Mouse (Mus musculus) brown adipose tissue, adult 24 weeks (tissue): ENCODE results near the gene Rbmy. TPM values are rescaled to one million over a fixed set of nuclear protein-coding genes. Genes with fewer than 3 reads are reported as not detected.
"Not testable (repeated sequence)": the region's sequence is repeated elsewhere in the genome, so short reads cannot be mapped to it uniquely, and the experiment has no call there.

Experiments used
- H3K27ac ChIP-seq: fragments of 200-500 bp; replicated peaks from 2 replicates; pipeline ENCODE4 v1.5.1; 2012; ENCODE audit warnings: low read depth, mild to moderate bottlenecking, low read length
- H3K4me1 ChIP-seq: fragments of 200-500 bp; 2 replicates; pipeline ENCODE4 v1.6.1; 2012; ENCODE audit warnings: low read length, mixed read lengths; ENCODE audit not compliant: control insufficient read depth, insufficient read depth, insufficient read length
- H3K4me3 ChIP-seq: fragments of 200-500 bp; 2 replicates; pipeline ENCODE4 v1.5.1; 2012; ENCODE audit warnings: low read depth, mild to moderate bottlenecking, low read length, moderate library complexity; ENCODE audit not compliant: insufficient read depth
- polyA plus RNA-seq: library from polyadenylated mRNA; stranded (reverse); fragments of >200 nt; gene quantifications from 2 replicates; pipeline ENCODE4 v1.2.4, GENCODE M21; 2012; ENCODE audit not compliant: missing spikeins, insufficient read depth, insufficient read length

Gene Rbmy
- polyA plus RNA-seq, result not detected in 2 replicates

DNA sequence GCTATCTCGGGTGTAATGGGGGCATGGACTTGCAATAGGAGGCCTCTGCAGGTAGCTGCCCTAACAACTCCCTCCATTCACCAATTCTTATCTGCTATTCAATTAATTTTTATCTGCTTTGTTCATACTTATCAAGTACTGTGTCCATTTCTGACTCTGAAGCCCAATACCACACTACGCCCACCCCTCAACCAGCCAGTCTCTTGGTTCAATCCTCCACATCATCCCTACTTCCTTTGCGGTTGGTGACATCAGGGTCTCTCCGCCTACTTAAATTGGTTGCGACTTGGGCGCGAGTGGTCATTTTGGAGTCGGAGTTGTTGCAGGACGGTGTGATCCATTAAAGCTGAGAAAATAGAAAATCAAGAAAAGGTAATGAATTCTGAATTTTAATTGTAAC is at the start of gene Rbmy, which contains the start of gene Gm10256:
TSS of gene Rbmy (plus strand) at position 301 of the 400 bp plus-strand sequence.
TSS of gene Gm10256 (plus strand) at position 320 of the 400 bp plus-strand sequence.
- H3K27ac ChIP-seq, H3K4me1 ChIP-seq, H3K4me3 ChIP-seq: not testable (repeated sequence)

- not testable (repeated sequence) for H3K4me3 ChIP-seq, H3K27ac ChIP-seq, H3K4me1 ChIP-seq
Observed at GRCm38 (mm10) chrY:2796105-2796504, 34.4 kb upstream of the Rbmy start, which contains the start of gene Gm4064. Gene Gm4064 (minus strand): TSS chrY:2796205.

Other genes starting within 250 kb of the Rbmy start
- not detected in 2 replicates for gene H2al2c, start 231.6 kb upstream of the Rbmy start, polyA plus RNA-seq
- gene Sry, start 167.0 kb upstream of the Rbmy start, polyA plus RNA-seq, result not detected in 2 replicates
- not detected in 2 replicates for gene H2al2b, start 110.0 kb upstream of the Rbmy start, polyA plus RNA-seq
- not detected in 2 replicates for gene Gm4064, start 34.5 kb upstream of the Rbmy start, polyA plus RNA-seq
- gene Gm10256, start within 50 bp of the Rbmy start, polyA plus RNA-seq, result not detected in 2 replicates
- gene Gm10352, start 70.3 kb downstream of the Rbmy start, polyA plus RNA-seq, result not detected in 2 replicates
- not detected in 2 replicates for gene Gm29289, start 101.9 kb downstream of the Rbmy start, polyA plus RNA-seq